Mouse (Mus musculus) urinary bladder, postnatal 14 days (tissue): ENCODE measurements at regions not wholly inside any gene's neighbourhood (a gene's known extent, or its start where the extent isn't known, plus 50 kb on each side); places are given as distances from the start of the nearest gene placed in this dataset.

ENCODE experiments used
- DNase-seq: peaks from one replicate; pipeline ENCODE4 v3.0.0; 2021; ENCODE audit warnings: low spot score

DNA sequence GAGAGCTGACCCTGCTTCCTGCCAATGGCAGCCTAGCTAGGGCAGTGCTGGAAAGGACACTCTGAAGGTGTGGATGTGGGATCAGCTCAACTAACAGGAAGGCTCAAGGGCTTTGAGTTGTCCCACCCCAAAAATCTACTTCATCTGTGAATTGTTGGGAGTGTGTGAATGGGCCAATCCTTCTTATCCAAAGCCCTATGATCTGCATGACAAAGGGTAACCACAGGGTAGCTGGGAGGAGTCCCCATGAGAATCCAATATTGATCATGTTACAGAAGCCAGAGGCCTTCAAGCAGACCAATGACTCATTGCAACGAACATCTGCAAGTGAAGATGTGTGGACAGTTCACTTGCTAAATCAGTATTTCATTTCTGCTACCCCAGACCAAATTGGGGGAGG lies 51.1 kb upstream of the Adra1b start:
- no peak for DNase-seq

DNA sequence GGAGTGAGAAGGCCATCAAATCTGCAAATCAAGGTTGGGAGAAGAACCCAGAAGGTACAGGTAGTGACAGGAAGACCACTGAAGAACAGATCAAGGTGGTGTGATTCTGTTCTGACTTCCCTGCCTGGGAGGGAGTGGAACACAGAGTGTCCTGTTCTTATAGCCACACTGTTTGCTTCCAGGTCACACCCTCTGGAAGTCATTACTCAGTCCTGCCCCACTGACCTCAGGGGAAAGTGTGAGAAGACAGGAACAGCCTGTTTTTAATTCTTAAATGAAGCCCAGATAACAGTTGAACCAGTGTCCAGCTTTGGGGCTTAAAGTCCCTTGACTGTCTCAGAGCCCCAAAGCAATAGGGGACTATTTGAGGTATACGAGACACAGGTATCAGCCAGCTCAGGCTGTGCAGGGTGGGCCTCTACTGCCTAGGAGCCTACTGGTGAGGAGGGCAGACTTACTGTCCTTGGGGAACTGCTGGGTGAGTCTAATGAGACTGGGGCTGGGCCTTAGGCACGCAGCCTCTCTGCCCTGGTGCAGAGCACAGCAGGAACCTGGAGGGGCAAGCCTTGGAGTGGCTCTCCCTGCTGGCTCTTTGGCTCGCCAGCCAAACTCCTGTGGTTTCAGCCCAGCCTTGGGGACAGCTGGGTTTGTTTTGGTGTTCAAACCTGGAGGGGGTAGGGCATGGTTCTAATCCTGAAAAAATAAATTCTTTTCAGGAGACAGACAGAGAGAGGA lies 57.4 kb upstream of the Adra1b start:
- DNase-seq, result peak; percentile 34

DNA sequence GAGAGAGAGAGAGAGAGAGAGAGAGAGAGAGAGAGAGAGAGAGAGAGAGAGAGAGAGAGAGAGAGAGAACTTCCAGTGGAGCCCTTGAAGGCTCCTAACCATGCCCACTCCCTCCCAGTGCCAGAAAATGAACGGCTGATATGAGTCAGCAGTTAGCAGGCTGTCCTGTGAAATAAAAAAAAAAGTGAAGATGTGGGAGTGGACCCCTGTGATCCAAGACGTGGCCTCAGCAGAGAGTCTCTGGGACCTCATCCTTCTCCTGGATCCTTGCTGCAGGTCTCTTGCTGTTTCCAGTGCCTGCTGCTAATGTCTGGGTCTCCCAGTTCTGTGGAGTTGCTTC lies 57.9 kb upstream of the Adra1b start:
- no peak for DNase-seq

DNA sequence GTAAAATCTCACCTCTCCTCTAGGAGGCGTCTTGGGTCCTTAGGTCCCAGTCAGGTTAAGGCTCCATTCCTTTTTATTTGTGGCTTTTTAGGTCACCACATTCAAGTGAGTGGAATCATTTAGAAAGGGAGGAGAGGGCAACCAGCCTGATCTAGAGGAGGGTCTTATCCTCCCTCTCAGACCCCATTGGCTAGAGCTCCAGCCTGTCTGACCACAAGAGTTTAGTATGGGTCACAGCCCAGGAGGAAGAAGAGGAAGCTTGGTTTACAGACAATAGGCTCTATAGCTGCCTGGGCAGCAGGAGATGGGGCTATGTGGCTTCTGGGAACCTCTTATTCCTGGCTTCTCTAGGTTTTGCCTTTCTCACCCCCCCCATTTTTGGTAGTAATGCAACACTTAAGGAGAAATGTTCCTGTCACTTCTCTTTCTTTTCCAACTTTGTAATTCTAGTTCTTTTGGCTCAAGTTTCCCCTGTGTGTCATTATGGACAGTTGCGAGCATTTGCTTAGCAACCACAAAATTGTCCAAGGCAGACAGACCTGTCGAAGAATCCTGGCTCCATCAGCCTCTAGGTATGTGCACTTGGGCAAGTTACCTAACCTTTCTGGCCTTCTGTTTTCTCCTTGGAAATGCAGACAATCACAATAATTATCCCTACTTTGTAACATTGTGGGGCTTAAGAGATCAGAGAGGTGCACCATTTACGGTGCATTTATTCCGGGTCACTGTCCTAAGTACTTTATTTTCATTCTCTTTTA lies 59.5 kb upstream of the Adra1b start:
- no peak for DNase-seq

DNA sequence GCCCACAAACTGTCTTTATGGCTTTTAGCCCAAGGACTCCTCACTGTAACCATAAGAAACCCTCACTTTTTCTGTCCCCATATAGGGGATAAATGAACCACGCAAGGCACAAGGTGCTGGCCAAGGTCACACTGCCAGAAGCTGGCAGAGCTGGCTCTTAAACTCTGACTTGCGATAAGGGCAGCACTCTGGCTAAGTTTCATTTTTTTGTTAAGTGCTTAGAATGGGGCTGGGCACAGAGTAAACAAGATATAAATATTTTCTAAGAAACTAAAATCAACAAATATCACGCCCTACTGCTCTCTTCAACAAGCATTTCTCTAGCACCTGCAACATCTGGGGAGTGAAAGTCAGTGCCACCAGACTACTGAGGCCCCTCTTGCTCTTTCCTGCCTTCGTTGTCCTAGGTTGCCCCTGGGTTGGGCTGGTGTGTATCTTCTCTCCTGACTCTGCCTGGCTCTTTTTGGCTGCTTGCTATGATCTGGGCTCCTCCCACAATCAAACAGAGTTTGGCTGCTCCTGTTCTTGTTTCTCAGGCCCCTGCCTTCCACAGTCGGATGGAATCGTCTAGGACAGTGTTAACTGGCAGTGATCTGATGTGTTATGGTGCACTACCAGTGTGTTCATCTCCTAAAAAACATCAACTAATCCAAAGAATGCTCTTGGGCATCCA lies 60.5 kb upstream of the Adra1b start:
- DNase-seq, result peak; percentile 11

DNA sequence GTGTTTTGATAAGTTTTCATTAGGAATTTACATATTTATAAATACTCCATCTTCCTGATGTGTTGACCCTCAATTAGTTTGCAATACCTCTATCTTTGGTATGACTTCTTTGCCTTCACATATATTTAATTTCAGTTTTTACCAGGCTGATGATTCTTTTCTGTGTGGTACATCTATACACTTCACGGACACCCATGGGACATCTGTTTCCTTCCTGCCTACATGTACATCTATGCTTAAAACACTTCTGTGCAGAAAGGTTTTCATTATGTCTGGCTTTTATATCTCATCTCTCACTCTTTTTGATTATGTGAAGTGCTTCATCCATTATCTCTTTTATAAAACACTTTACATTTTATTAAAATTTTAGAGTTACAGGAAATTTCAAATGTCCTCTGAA lies 66.8 kb upstream of the Adra1b start:
- no peak for DNase-seq

DNA sequence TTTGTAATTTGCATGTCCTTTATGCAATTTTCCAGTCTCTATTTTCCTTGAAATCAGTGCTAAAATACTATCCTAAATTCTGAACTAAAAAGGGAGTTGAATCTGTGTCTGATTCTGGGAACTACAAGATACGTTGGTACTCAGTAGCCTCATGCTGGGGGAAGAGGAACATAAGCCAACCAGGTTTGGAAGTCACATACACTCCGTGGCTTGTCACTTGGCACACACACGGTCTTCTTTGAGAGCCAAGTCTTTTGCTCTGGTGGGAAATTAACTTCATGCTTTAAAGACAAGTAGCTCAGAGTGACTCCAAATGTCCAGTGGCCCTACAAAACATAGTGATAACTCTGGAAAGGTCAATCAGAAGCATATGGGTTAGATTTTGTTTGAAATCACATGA lies 70.9 kb upstream of the Adra1b start:
- DNase-seq, result no peak

DNA sequence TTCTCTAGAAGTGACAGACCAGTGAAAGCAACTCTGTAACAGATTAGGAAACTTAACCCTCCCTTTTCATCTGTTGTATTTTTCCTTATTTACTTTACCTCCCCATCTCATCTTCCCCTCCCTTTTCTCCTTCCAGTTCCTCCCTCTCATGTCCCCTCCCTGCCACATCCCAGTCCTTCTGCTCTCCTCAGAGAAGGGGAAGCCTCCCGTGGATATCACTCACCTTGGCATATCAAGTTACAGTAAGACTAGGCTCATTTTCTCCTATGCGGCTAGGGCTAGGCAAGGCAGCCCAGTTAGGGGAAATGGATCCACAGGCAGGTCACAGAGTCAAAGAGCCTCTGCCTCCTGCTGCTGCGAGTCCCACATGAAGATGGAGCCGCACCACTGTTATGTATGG lies 75.0 kb upstream of the Adra1b start:
- no peak for DNase-seq

DNA sequence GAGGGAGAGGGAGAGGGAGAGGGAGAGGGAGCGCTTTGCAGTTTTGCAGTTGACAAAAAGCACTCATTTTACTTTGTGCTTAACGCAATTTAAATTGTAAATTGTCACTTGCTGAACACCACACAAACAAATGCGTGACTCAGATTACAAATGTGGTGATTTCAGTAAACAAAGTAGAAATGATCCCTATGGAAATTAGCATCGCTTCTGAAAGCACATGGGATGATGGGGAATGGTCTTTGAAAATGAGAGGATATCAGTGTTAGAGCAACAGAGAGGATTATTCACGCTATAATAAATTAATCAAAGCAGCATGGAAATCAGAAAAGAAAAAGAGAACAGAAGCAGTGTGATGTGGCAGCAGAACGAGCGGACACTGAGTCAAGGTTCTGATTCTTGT lies 78.4 kb upstream of the Adra1b start:
- no peak for DNase-seq

DNA sequence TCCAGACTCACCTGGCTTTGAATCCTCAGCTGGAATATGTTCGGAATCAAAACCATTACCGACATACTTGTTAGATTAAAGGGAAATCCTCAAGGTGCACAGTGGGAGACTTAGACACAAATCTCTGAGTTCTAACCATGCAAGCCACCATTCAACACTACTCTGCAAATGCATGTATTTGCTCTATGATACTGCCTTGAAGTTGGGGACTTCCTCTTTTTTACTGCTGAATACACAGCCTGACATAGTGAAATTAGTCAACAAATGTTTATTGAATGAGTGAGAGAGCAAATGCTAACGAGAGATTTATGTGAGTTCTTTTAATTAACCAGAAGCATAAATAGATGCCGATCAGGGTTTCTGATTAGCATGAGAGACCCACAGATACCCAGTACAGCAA lies 79.4 kb upstream of the Adra1b start:
- no peak for DNase-seq

DNA sequence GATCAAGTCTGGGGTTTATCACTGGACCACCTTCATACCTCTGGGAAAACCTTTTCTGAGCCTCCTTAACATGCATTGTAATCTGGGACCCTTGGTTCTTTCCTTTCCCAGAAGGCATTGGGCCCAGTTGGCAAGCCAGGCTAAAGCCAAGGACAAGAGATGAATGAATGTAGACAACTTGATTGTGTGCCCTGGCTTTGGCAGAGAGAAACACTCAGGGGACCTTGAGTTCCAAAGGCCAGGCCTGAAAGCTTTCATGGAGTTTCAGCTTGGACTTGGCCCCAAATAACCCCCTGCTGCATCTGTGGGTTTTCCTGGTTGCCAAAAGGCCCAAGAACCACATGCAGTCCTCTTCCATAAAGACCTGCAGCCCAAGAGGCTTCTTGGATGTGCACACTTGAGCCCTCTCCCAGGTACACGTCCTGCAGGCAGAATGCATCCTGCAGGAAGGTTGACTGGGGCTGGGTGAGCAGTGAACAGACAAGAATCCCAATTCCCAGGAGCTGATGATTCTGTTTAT lies 89.0 kb upstream of the Adra1b start:
- no peak for DNase-seq

DNA sequence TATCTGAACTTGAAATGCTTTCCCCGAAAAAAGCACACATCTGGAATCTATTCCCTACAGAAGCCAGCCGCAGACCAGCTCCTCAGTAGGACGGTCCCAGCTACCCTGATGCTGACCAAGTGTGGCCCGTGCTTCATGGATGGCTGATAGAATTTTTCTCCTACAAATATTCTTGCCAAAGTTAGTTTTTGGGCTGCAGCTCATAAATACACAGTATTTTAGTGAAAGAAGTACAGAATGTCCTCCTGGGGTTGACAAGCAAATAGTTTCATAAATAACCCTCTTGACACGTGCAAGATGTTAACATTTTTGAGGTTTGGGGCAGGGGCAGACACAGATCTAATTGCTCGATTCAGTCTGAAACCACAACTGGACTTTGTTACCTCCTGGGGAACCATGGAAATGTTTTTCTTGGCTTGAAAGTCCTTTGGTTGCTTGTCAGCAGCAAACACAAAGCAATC lies 91.0 kb upstream of the Adra1b start:
- DNase-seq, result no peak

DNA sequence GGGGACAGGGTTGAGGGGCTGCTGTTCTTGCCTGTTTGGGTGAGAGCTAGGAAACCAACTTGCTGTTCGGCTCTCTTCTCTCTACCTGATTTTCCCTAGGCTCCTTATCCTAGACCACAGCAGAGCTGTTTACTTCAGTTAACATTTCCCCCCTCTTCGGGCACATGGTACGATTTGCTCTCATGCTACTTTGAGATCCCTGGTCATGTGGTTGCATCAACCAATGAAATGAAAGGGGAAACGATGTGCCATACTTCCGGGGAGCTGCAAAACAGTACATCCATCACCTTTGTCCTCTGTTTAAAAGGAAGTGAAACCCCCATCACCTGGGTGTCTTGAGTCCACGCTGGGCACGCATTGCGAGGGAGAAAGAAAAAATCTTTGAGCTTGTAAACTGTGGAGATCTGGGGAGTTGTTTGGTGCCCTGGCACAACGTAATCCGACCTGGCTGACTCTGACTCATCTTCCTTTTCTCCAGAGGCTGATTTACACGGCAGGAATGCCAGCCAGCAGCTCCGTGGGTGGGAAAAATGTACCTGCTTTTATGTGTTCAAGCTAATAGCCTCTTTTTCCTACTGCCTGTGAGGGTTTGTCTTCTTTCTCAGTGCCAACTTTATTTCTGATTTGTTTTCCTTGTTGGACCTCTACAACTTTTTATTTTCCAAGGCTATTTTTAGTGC lies 97.2 kb upstream of the Adra1b start:
- peak; percentile 29 for DNase-seq

DNA sequence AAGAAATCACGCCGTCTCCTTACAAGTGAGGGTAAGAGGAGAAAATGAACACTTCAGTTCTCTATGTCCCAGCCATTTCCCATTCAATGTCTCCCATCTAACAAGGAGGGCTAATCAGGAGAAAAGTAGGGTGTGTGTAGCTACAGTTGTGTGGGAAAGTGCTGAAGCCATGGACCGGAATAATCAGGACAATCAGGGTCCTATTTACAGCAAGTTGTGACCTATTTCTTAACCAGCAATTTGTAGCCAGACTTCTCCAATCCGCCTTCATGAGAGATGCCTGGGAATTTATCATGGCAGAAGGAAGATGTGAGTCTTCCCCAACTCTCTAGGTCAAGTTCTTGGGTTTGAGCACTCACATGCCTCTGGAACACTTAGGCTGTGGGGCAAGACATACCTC lies 99.0 kb upstream of the Adra1b start:
- DNase-seq, result no peak

DNA sequence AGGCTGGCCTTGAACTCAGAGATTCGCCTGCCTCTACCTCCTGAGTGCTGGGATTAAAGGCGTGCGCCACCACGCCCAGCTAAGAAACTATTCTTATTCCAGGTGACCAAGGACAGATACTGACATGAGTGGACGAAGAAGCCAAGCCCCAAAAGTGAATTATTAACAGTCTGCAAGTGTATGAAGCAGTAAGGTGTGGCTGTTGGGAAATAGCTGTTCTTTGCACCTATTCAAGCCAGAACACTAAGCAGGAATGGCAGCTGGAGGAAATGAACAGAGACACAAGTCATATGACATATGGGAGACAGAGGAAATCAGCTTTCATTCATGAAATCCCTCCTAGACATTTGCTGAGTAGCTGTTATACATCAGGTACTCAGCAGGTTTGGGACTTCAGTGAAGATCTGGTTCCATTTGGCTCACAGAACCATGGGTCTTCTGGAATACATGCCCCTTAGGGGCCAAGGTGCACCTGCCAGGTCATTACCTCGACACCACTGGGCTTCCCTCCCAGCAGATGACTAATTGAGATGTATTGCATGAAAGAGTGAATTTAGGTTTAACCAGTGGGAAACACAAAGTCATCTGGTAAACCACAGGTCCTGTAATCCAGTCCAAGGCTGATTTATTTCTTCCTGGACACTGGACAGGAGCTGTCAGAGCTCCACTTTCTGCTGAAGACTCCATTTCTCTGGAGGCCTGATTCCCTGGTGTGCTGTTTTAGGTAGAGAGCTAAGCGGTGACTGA lies 101.0 kb upstream of the Adra1b start:
- DNase-seq, result no peak

DNA sequence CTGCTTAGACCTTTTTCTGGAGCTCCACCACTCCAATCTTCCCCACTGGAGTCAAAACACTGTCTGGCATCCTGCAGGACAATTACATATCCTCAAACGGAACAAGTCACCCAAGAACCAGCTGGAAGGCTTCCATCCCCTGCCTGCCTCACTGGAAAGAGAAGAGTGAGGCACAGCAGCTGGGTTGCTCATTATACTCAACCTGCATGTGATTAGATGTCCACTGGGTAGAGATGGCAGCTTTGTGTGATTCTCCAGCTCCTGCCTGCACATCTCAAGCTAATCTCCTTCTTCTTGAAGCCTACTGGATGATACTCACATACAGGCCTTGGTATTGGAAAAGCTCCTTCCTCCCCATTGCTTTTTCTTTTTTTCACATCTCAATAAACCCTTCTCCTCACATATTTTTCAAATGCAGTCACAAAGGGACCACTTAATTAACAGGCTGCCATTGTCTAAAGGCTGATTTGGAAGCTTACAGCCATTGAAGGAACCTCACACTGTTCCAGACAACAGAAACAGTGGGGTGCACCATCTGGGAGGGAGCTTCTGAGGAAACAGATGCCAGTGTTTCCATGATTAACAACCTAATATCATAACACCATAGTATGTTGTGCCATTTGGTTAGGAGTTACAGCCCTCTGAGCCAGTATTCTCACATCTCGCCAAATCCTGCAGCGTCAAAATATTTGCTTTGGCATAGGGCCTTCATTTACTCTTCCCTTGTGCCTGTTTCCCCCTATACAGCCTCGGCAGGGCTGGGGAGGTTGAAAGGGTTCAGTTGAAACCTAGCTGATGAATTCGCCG lies 101.9 kb upstream of the Adra1b start:
- DNase-seq, result peak; percentile 25

DNA sequence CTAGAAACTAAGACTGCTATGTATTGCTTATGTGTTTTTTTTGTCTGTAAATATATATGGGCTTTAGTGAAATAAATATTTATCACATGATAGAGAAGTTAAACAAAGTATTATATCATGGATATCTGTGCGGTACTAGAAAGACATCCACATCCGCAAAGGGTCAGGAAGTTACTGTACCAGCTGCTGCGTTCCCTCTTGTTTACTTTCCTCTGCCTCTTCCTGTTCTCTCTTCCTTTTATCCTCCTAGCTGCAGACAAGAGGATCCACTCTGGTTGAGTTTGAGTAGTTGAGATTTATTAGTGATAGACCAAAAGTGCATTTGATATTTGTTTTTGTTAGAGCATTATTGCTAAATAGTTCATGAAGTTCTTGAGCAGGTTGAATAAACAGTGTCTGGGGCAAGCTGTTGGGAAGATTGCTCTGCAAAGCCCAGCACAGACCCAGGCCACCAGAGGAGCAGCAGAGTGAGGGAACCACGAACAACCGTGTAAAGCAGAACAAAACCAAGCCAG lies 106.6 kb upstream of the Adra1b start:
- DNase-seq, result no peak

DNA sequence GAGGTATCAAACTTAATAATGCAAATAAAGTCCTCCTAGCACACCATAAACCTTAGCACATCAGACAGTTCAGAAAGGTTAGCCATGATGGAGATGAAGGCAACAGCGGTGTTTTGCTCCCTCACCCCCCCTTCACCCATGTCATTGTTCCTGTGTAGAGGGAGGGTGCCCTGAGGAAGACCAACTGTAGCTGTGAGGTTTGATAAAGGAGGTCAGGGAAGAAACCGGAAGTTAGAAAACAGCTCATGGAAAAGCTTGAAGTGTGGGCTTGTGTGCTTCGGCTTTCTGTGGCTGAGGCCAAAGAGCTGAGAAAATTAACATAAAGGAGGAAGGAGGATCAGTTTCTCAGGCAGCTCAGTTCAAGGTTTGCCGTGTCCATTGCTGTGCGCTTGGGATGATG lies 111.3 kb upstream of the Adra1b start:
- no peak for DNase-seq

DNA sequence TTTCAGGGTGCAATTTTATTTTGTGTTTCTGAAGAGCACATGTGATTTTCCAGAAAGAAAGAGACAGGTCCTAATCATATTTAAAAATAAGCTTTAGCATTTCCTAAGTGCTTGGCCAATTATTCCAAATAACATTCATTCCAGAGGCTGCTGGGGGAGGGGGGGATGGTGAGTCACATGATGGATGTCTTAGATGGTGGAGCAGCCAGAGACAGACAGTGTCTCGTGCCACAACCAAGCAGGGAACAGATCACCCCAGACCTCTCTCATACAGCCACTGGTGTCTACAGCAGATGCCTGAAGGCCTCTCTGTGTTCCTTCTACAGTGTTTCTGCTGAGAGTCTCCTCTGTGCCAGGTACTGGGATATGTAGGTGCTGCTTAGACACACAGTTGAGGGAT lies 112.8 kb upstream of the Adra1b start:
- DNase-seq, result no peak

DNA sequence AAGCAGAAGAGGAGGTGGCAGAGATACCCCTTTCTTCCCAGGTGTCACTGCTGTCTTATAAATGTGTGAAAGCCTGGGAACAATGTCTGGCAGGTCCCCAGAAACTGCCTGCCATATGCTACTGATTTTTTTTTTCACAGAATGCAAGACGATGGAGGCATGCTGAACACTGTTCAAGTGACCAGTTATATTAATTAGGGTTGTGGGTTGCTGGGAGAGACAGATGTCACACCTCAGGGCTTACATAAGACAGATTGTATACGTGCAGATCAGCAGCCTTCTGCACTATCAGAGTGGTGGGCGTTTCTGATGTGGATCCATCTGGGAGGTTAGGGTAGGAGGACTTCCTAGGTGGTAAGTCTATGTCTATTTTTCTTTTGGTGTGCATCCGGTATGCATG lies 120.6 kb upstream of the Adra1b start:
- DNase-seq, result no peak

DNA sequence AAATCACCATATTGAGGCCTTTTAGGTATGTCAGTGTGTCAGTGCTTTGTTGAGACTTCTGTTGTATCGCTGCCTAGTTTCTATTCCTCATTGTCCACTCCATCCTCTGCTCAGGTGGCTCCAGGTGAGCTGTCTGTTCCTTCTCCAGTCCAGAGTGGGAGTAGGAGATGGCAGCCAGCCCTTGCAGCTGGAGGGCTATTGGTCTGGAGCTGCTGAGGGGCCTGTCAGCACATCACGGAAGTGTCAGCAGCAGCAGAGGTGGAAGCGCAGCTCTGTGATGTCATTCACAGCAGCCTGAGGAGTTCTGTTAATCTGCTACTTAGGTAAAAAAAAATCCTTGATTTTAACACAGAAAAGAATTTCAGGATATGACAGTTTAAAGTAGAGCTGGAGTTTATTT lies 126.0 kb upstream of the Adra1b start:
- no peak for DNase-seq
